In genomic region chr6:89669556-89669955, GRCm38 (mm10) we compare ENCODE assay signal across 26 mouse cellular contexts. TPM values are rescaled to one million over a fixed set of nuclear protein-coding genes. Genes with fewer than 3 reads are reported as not detected.
"Had no signal": no experiment of that assay in that cellular context is flagged by ENCODE, and none has a peak within 500 bp of the region (broad histone marks: within the 10 kb centered on the region; RNA-seq: fewer than 3 reads in every experiment).

No protein-coding gene starts in this region.

- H3K27ac ChIP-seq: kidney, postnatal 0 days; limb, embryonic 10.5 days; limb, embryonic 13.5 days; liver, embryonic 12.5 days; liver, embryonic 15.5 days; macrophage; midbrain, embryonic 12.5 days; midbrain, embryonic 15.5 days; neural tube, embryonic 12.5 days; neural tube, embryonic 15.5 days; stomach, embryonic 15.5 days had no signal

- H3K4me3 ChIP-seq: limb, embryonic 10.5 days; limb, embryonic 13.5 days; liver, embryonic 12.5 days; liver, embryonic 15.5 days; midbrain, embryonic 12.5 days; midbrain, embryonic 15.5 days; neural tube, embryonic 12.5 days; neural tube, embryonic 15.5 days; stomach, embryonic 15.5 days had no signal

- DNase-seq: kidney, adult 2 months; kidney, postnatal 25 days; liver; lung, adult 18-20 months; lung, postnatal 14 days; right cerebral cortex, postnatal 14 days; spleen, adult 18-20 months; thymus, adult 2 months; thymus, postnatal 14 days; thymus, postnatal 4 days had no signal

RNA-seq across cellular contexts. Expression of gene Vmn1r40, which starts 37.8 kb away (rescaled TPM):
- total RNA-seq: layer of hippocampus, adult 8-10 months; layer of hippocampus, postnatal 14 days; left cerebral cortex, adult 18-20 months; left cerebral cortex, postnatal 25 days; megakaryocyte, adult 5-6 weeks had no signal
